In the genomic region with DNA sequence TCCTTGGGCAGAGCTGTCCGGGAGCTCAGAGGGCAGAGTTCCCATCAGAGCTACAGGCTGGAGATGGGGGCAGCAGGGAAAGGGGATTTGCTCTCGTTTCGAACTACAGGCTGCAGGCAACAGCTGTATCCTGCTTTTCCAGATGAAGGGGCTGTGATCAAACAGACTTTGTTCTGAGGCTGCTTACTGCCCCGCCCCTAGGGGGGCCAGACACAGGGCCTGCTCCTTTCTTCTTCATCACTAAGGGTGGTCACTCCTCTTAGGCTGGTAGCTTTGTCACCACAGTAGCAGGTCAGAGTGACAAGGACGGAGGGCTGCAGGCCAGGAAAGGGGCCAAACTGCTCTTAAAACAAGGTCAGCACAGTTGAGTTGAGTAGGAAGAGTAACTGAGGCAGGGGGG, we compare ENCODE assay signal across 14 mouse cellular contexts. TPM values are rescaled to one million over a fixed set of nuclear protein-coding genes. Genes with fewer than 3 reads are reported as not detected.
A peak's percentile ranks its signal among the peaks of the same experiment; 100 is the strongest.
DNase-seq lines count a peak whose midpoint lies in the region; ATAC-seq and TF ChIP-seq lines count a peak whose summit lies in the region.
"Had no signal": no experiment of that assay in that cellular context is flagged by ENCODE, and none has a peak within 500 bp of the region (broad histone marks: within the 10 kb centered on the region; RNA-seq: fewer than 3 reads in every experiment).

No protein-coding gene starts in this region.

- no peaks in the 10 kb centered on the region for H3K36me3 ChIP-seq in forebrain, embryonic 11.5 days (ENCODE audit: control insufficient read depth, insufficient read depth, low read length)
- no peaks in the 10 kb centered on the region for H3K36me3 ChIP-seq in forebrain, embryonic 14.5 days (ENCODE audit: control insufficient read depth, insufficient read depth, low read length)
- no peaks in the 10 kb centered on the region for H3K36me3 ChIP-seq in lung, embryonic 14.5 days (ENCODE audit: insufficient read depth)
- H3K36me3 ChIP-seq in lung, postnatal 0 days (ENCODE audit: insufficient read depth, low read length) = no peaks in the 10 kb centered on the region
- H3K36me3 ChIP-seq in embryonic facial prominence, embryonic 13.5 days = no peaks in the 10 kb centered on the region
- H3K36me3 ChIP-seq: liver, embryonic 13.5 days; midbrain, embryonic 12.5 days had no signal

- TF ChIP-seq CTCF in lung, embryonic 14.5 days (IDR thresholded peaks at IDR 0.05; ENCODE audit: low read depth) = no peak
- no peak for TF ChIP-seq CTCF in lung, postnatal 0 days (IDR thresholded peaks at IDR 0.05)

- H3K4me3 ChIP-seq in forebrain, embryonic 11.5 days (ENCODE audit: low read depth, low read length) = no peak overlapping the region
- no peak overlapping the region for H3K4me3 ChIP-seq in forebrain, embryonic 14.5 days (ENCODE audit: low read depth, low read length)
- no peak overlapping the region for H3K4me3 ChIP-seq in lung, embryonic 14.5 days (ENCODE audit: low read depth, low read length)
- no peak overlapping the region for H3K4me3 ChIP-seq in lung, postnatal 0 days (ENCODE audit: low read depth, low read length)
- no peak overlapping the region for H3K4me3 ChIP-seq in embryonic facial prominence, embryonic 13.5 days
- H3K4me3 ChIP-seq: liver, embryonic 13.5 days; midbrain, embryonic 12.5 days had no signal

- no peak overlapping the region for H3K27ac ChIP-seq in forebrain, embryonic 11.5 days (ENCODE audit: low read depth, low read length)
- H3K27ac ChIP-seq in forebrain, embryonic 14.5 days (ENCODE audit: low read depth, low read length) = no peak overlapping the region
- H3K27ac ChIP-seq in lung, embryonic 14.5 days (ENCODE audit: low read depth) = no peak overlapping the region
- H3K27ac ChIP-seq in lung, postnatal 0 days (ENCODE audit: low read length) = no peak overlapping the region
- H3K27ac ChIP-seq in embryonic facial prominence, embryonic 13.5 days = 0 out of 2 replicates have a peak overlapping the region, but pooled peaks have one; percentile 40
- H3K27ac ChIP-seq: liver, embryonic 13.5 days; midbrain, embryonic 12.5 days had no signal

- WGBS in forebrain, embryonic 11.5 days = 4% methylated on average over 5 of the region's 5 CpGs
- WGBS in forebrain, embryonic 14.5 days = 8% methylated on average over 5 of the region's 5 CpGs
- 14% methylated on average over 5 of the region's 5 CpGs for WGBS in lung, embryonic 14.5 days
- WGBS in lung, postnatal 0 days = 34% methylated on average over 5 of the region's 5 CpGs
- 13% methylated on average over 5 of the region's 5 CpGs for WGBS in embryonic facial prominence, embryonic 13.5 days

- TF ChIP-seq EP300 in lung, postnatal 0 days (IDR thresholded peaks at IDR 0.05) = no peak

- ATAC-seq in forebrain, embryonic 11.5 days (replicated peaks; ENCODE audit: low FRiP score) = no peak
- ATAC-seq in forebrain, embryonic 14.5 days = no peak
- ATAC-seq in lung, embryonic 14.5 days (ENCODE audit: insufficient read depth) = no peak
- no peak for ATAC-seq in lung, postnatal 0 days
- ATAC-seq in embryonic facial prominence, embryonic 13.5 days (ENCODE audit: insufficient number of reproducible peaks, insufficient read depth, low FRiP score, low TSS enrichment, low read depth) = no peak
- ATAC-seq: Patski had no signal

- peaks cover 45% of the 10 kb centered on the region for H3K4me1 ChIP-seq in forebrain, embryonic 11.5 days (replicated peaks; ENCODE audit: control insufficient read depth, insufficient read depth, low read length)
- H3K4me1 ChIP-seq in forebrain, embryonic 14.5 days (ENCODE audit: control insufficient read depth, insufficient read depth, low read length) = peaks cover 46% of the 10 kb centered on the region
- H3K4me1 ChIP-seq in lung, embryonic 14.5 days (ENCODE audit: insufficient read depth) = peaks cover 12% of the 10 kb centered on the region
- peaks cover 8% of the 10 kb centered on the region; the same call in 1 of the 2 replicates for H3K4me1 ChIP-seq in lung, postnatal 0 days (ENCODE audit: insufficient read depth, low read depth, low read length)
- peaks cover 62% of the 10 kb centered on the region for H3K4me1 ChIP-seq in embryonic facial prominence, embryonic 13.5 days

- peak overlapping the region; percentile 4; the same call in 1 of the 2 replicates for H3K9ac ChIP-seq in forebrain, embryonic 11.5 days (ENCODE audit: low read length)
- no peak overlapping the region for H3K9ac ChIP-seq in forebrain, embryonic 14.5 days (ENCODE audit: low read length)
- H3K9ac ChIP-seq in lung, embryonic 14.5 days = no peak overlapping the region
- H3K9ac ChIP-seq in lung, postnatal 0 days (replicated peaks; ENCODE audit: low read depth) = no peak overlapping the region
- H3K9ac ChIP-seq in embryonic facial prominence, embryonic 13.5 days = 0 out of 2 replicates have a peak overlapping the region, but pooled peaks have one; percentile 7
- H3K9ac ChIP-seq: liver, embryonic 13.5 days; midbrain, embryonic 12.5 days had no signal

- H3K4me2 ChIP-seq in forebrain, embryonic 11.5 days (ENCODE audit: low read depth, low read length, severe bottlenecking) = no peak overlapping the region
- H3K4me2 ChIP-seq in forebrain, embryonic 14.5 days (ENCODE audit: low read length) = no peak overlapping the region
- no peak overlapping the region for H3K4me2 ChIP-seq in lung, embryonic 14.5 days
- H3K4me2 ChIP-seq in lung, postnatal 0 days (replicated peaks; ENCODE audit: low read depth, low read length) = no peak overlapping the region
- H3K4me2 ChIP-seq in embryonic facial prominence, embryonic 13.5 days = no peak overlapping the region
- H3K4me2 ChIP-seq: liver, embryonic 13.5 days; midbrain, embryonic 12.5 days had no signal

- H3K27me3 ChIP-seq in forebrain, embryonic 11.5 days (ENCODE audit: control insufficient read depth, insufficient read depth, low read length) = no peaks in the 10 kb centered on the region
- H3K27me3 ChIP-seq in forebrain, embryonic 14.5 days (replicated peaks; ENCODE audit: control insufficient read depth, insufficient read depth, low read length) = no peaks in the 10 kb centered on the region
- H3K27me3 ChIP-seq in lung, embryonic 14.5 days (ENCODE audit: insufficient read depth, low read length) = no peaks in the 10 kb centered on the region
- H3K27me3 ChIP-seq in lung, postnatal 0 days (replicated peaks; ENCODE audit: insufficient read depth, low read length) = no peaks in the 10 kb centered on the region
- H3K27me3 ChIP-seq in embryonic facial prominence, embryonic 13.5 days = peaks cover 13% of the 10 kb centered on the region
- H3K27me3 ChIP-seq: Patski had no signal

- no peaks in the 10 kb centered on the region for H3K9me3 ChIP-seq in forebrain, embryonic 11.5 days (ENCODE audit: control insufficient read depth, low read length)
- no peaks in the 10 kb centered on the region for H3K9me3 ChIP-seq in forebrain, embryonic 14.5 days (replicated peaks; ENCODE audit: control insufficient read depth, low read length)
- H3K9me3 ChIP-seq in lung, embryonic 14.5 days (ENCODE audit: low read depth, low read length) = no peaks in the 10 kb centered on the region
- no peaks in the 10 kb centered on the region for H3K9me3 ChIP-seq in lung, postnatal 0 days (ENCODE audit: low read length)
- no peaks in the 10 kb centered on the region for H3K9me3 ChIP-seq in embryonic facial prominence, embryonic 13.5 days
- H3K9me3 ChIP-seq: liver, embryonic 13.5 days; midbrain, embryonic 12.5 days had no signal

- DNase-seq in forebrain, embryonic 11.5 days (ENCODE audit: low spot score) = no peak
- no peak for DNase-seq in forebrain, embryonic 14.5 days (ENCODE audit: low spot score)
- DNase-seq in lung, embryonic 14.5 days = peak; percentile 30
- DNase-seq in lung, postnatal 0 days (ENCODE audit: low spot score) = no peak
- DNase-seq in retina, postnatal 1 day = peak; percentile 54
- no peak for DNase-seq in testis, postnatal 14 days (ENCODE audit: low spot score)
- no peak for DNase-seq in thymus, postnatal 14 days
- DNase-seq: cerebellum, adult 2 months; heart, postnatal 10 days; liver, embryonic 13.5 days; thymus, postnatal 25 days had no signal

RNA-seq across cellular contexts. Expression of a gene that starts 4.6 kb away (rescaled TPM):
- polyA plus RNA-seq in forebrain, embryonic 11.5 days (2014; fragmentation: Nextera tagmentation; extraction: Ambion mirVana) = 7.7 and 9.0 TPM in 2 replicates
- polyA plus RNA-seq in forebrain, embryonic 14.5 days (2014; fragmentation: Nextera tagmentation; extraction: Ambion mirVana) = 9.5 and 12.2 TPM in 2 replicates
- polyA plus RNA-seq in lung, embryonic 14.5 days (2014; fragmentation: Nextera tagmentation; extraction: Ambion mirVana) = 1.4 and 2.0 TPM in 2 replicates
- 0.17 and 0.19 TPM in 2 replicates for polyA plus RNA-seq in lung, postnatal 0 days (2015; fragmentation: Nextera tagmentation; extraction: Ambion mirVana)
- polyA plus RNA-seq in embryonic facial prominence, embryonic 13.5 days (2015; fragmentation: Nextera tagmentation; extraction: Ambion mirVana) = 13.0 and 13.6 TPM in 2 replicates

RNA-seq across cellular contexts. Expression of a gene that starts 53.5 kb away (rescaled TPM):
- 3.6 and 4.0 TPM in 2 replicates for polyA plus RNA-seq in forebrain, embryonic 11.5 days (2014; fragmentation: Nextera tagmentation; extraction: Ambion mirVana)
- 4.0 and 4.8 TPM in 2 replicates for polyA plus RNA-seq in forebrain, embryonic 14.5 days (2014; fragmentation: Nextera tagmentation; extraction: Ambion mirVana)
- polyA plus RNA-seq in lung, embryonic 14.5 days (2014; fragmentation: Nextera tagmentation; extraction: Ambion mirVana) = 11.0 and 11.4 TPM in 2 replicates
- polyA plus RNA-seq in lung, postnatal 0 days (2015; fragmentation: Nextera tagmentation; extraction: Ambion mirVana) = 16.0 and 19.4 TPM in 2 replicates
- 7.1 and 9.0 TPM in 2 replicates for polyA plus RNA-seq in embryonic facial prominence, embryonic 13.5 days (2015; fragmentation: Nextera tagmentation; extraction: Ambion mirVana)

Comparison
In these comparisons a context has a peak if more than half of its experiments do, and no peak if none do; other contexts are left out.
1. DNase-seq: peak in lung, embryonic 14.5 days (single experiment) and retina, postnatal 1 day (single experiment); none in forebrain, embryonic 11.5 days (single experiment), forebrain, embryonic 14.5 days (single experiment), lung, postnatal 0 days (single experiment), testis, postnatal 14 days (single experiment) and thymus, postnatal 14 days (single experiment).
2. H3K9ac ChIP-seq: peak in forebrain, embryonic 11.5 days (single experiment) and embryonic facial prominence, embryonic 13.5 days (single experiment); none in forebrain, embryonic 14.5 days (single experiment), lung, embryonic 14.5 days (single experiment) and lung, postnatal 0 days (single experiment).